Mouse (Mus musculus) testis, postnatal 14 days (tissue): ENCODE data around the gene Ak3.

ENCODE experiments used
- DNase-seq: peaks from one replicate; pipeline ENCODE4 v3.0.0; 2021; ENCODE audit warnings: low spot score

Gene Ak3

DNA sequence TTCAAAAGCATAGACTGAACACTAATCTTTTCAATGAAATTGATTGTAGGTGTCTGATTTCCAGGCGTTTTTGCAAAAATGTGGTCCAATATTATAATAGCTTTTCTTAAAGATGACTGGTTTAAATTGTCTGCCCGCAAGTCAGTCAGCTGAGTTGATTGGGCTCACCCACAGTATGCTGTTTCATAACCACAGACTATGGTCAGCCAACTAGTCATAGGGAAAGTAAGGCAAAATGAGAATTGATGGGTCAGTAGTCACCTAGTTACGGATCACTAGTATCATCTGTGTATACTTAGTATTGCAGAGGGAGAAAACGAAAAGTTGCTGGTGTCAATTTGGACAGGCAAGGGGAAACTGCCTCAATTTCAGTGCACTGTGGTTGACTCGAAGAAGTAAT is 56.4 kb downstream of the Ak3 start:
- DNase-seq: no peak

GRCm38 (mm10) chr19:28990590-28991221 is 57.1 kb downstream of the Ak3 start:
- DNase-seq: no peak

GRCm38 (mm10) chr19:28990194-28990589 is 57.6 kb downstream of the Ak3 start, which contains the start of gene Cdc37l1:
Cdc37l1 (plus strand) TSS chr19:28990352.
- peak; percentile 97 for DNase-seq

DNA sequence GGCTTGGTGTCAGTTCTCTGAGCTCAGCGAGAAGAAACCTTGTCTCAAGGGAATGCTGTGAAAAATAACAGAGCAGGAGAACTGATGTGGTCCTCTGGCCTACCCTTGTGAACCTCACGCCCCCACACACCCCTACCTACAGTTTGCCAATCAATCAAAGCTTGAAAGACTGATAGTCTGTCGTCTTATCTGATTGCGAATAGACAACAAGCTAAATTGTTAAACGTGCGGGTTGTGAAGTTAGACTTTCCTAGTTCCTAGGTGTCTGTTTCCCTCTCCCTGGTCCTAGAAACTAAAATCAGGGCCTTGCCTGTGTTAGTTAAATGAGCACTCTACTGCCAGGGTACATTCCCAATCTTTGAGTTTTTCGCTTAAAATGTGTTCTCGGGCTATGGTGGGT is 58.2 kb downstream of the Ak3 start:
- DNase-seq: no peak

GRCm38 (mm10) chr19:28982617-28983016 is 65.1 kb downstream of the Ak3 start:
- no peak for DNase-seq

GRCm38 (mm10) chr19:28974862-28975611 is 72.7 kb downstream of the Ak3 start:
- peak; percentile 73 for DNase-seq
